8 mouse cellular contexts compared by ENCODE assay signal in the genomic region with DNA sequence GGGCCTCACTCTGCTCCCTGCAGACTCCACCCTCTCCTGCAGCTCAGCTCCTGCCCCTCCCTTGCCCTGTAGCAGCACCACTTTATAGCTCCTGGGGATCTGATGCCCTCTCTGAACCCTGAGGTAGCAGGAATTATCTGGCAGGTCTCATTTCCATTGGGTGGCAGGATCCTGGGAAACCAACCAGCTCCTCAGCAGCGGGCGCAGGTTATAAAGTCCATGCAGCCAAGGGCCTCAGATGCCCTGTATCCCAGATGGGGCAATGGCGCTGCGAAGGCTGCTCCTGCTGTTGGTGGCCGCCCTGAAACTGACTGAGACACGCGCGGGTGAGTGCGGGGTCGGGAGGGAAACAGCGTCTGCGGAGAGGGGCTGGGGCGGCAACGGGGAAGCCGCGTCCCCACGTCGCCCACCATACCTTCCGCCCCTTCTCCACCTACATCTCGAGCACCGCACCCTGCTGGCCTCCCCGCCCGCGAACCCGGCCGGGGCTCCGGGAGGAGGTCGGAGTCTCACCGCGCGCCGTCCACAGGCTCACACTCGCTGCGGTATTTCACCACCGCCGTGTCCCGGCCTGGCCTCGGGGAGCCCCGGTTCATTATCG. TPM values are rescaled to one million over a fixed set of nuclear protein-coding genes. Genes with fewer than 3 reads are reported as not detected.
DNase-seq lines count a peak whose midpoint lies in the region; ATAC-seq lines count a peak whose summit lies in the region.

A gene (plus strand): TSS at position 172 of the 601 bp plus-strand sequence.

- peak within 1 kb of the TSS; percentile 56 for H3K4me3 ChIP-seq in lung, embryonic 16.5 days (ENCODE audit: low read length)
- peak within 1 kb of the TSS; percentile 33 for H3K4me3 ChIP-seq in forebrain, embryonic 11.5 days (ENCODE audit: low read depth, low read length)
- H3K4me3 ChIP-seq in kidney, embryonic 15.5 days (replicated peaks) = peak within 1 kb of the TSS; percentile 48
- peak within 1 kb of the TSS; percentile 52 for H3K4me3 ChIP-seq in midbrain, embryonic 16.5 days (ENCODE audit: low read depth, low read length)

- no peak for DNase-seq in lung, postnatal 10 days
- DNase-seq in forebrain, embryonic 11.5 days (ENCODE audit: low spot score) = peak; percentile 55
- no peak for DNase-seq in layer of hippocampus, adult 11-12 months (ENCODE audit: low spot score)
- no peak for DNase-seq in spleen, postnatal 36 days (ENCODE audit: low spot score in 2 of 2)
- no peak for DNase-seq in frontal cortex, postnatal 25 days (ENCODE audit: low spot score in 2 of 2)

- no peaks in the 10 kb centered on the region for H3K4me1 ChIP-seq in lung, embryonic 16.5 days (replicated peaks; ENCODE audit: control insufficient read depth, insufficient read depth, low read length)
- peaks cover 7% of the 10 kb centered on the region for H3K4me1 ChIP-seq in forebrain, embryonic 11.5 days (replicated peaks; ENCODE audit: control insufficient read depth, insufficient read depth, low read length)
- H3K4me1 ChIP-seq in kidney, embryonic 15.5 days = peaks cover 12% of the 10 kb centered on the region
- H3K4me1 ChIP-seq in midbrain, embryonic 16.5 days (ENCODE audit: control insufficient read depth, insufficient read depth, low read length) = peaks cover 10% of the 10 kb centered on the region; the same call in 1 of the 2 replicates

- WGBS in lung, embryonic 16.5 days = under 1% methylated on average over 40 of the region's 40 CpGs
- WGBS in forebrain, embryonic 11.5 days = 2% methylated on average over 40 of the region's 40 CpGs
- 2% methylated on average over 40 of the region's 40 CpGs for WGBS in kidney, embryonic 15.5 days
- 1% methylated on average over 40 of the region's 40 CpGs for WGBS in midbrain, embryonic 16.5 days

- no peaks in the 10 kb centered on the region for H3K36me3 ChIP-seq in lung, embryonic 16.5 days (ENCODE audit: control insufficient read depth, insufficient read depth, low read length)
- H3K36me3 ChIP-seq in forebrain, embryonic 11.5 days (ENCODE audit: control insufficient read depth, insufficient read depth, low read length) = no peaks in the 10 kb centered on the region
- no peaks in the 10 kb centered on the region for H3K36me3 ChIP-seq in kidney, embryonic 15.5 days
- H3K36me3 ChIP-seq in midbrain, embryonic 16.5 days (ENCODE audit: control insufficient read depth, insufficient read depth, low read length) = no peaks in the 10 kb centered on the region

- H3K27ac ChIP-seq in lung, embryonic 16.5 days (ENCODE audit: low read length) = no peak within 1 kb of the TSS
- no peak within 1 kb of the TSS for H3K27ac ChIP-seq in forebrain, embryonic 11.5 days (ENCODE audit: low read depth, low read length)
- no peak within 1 kb of the TSS for H3K27ac ChIP-seq in kidney, embryonic 15.5 days
- H3K27ac ChIP-seq in midbrain, embryonic 16.5 days (ENCODE audit: low read length) = no peak within 1 kb of the TSS

- peak within 1 kb of the TSS; percentile 58 for H3K9ac ChIP-seq in lung, embryonic 16.5 days (ENCODE audit: low read length)
- H3K9ac ChIP-seq in forebrain, embryonic 11.5 days (ENCODE audit: low read length) = peak within 1 kb of the TSS; percentile 48; the same call in 1 of the 2 replicates
- H3K9ac ChIP-seq in kidney, embryonic 15.5 days = peak within 1 kb of the TSS; percentile 21; the same call in 1 of the 2 replicates
- H3K9ac ChIP-seq in midbrain, embryonic 16.5 days (ENCODE audit: low read depth, low read length) = peak within 1 kb of the TSS; percentile 68

- peaks cover 24% of the 10 kb centered on the region for H3K27me3 ChIP-seq in lung, embryonic 16.5 days (ENCODE audit: control insufficient read depth, insufficient read depth, low read depth, low read length)
- peaks cover 27% of the 10 kb centered on the region for H3K27me3 ChIP-seq in forebrain, embryonic 11.5 days (ENCODE audit: control insufficient read depth, insufficient read depth, low read length)
- H3K27me3 ChIP-seq in kidney, embryonic 15.5 days = peaks cover 56% of the 10 kb centered on the region
- peaks cover 22% of the 10 kb centered on the region for H3K27me3 ChIP-seq in midbrain, embryonic 16.5 days (ENCODE audit: control insufficient read depth, insufficient read depth, low read depth, low read length)

- peak; percentile 61; the same call in 1 of the 2 replicates for ATAC-seq in lung, embryonic 16.5 days (ENCODE audit: low read depth)
- ATAC-seq in forebrain, embryonic 11.5 days (replicated peaks; ENCODE audit: low FRiP score) = no peak
- ATAC-seq in kidney, embryonic 15.5 days (replicated peaks; ENCODE audit: low FRiP score) = no peak
- 0 out of 2 replicates have a peak, but pooled peaks have one; percentile 21 for ATAC-seq in midbrain, embryonic 16.5 days

- peak within 1 kb of the TSS; percentile 67 for H3K4me2 ChIP-seq in lung, embryonic 16.5 days (ENCODE audit: low read depth, low read length)
- peak within 1 kb of the TSS; percentile 72 for H3K4me2 ChIP-seq in forebrain, embryonic 11.5 days (ENCODE audit: low read depth, low read length, severe bottlenecking)
- H3K4me2 ChIP-seq in kidney, embryonic 15.5 days = peak within 1 kb of the TSS; percentile 87
- peak within 1 kb of the TSS; percentile 84 for H3K4me2 ChIP-seq in midbrain, embryonic 16.5 days (ENCODE audit: low read length)

- H3K9me3 ChIP-seq in lung, embryonic 16.5 days (ENCODE audit: control insufficient read depth, low read length) = no peaks in the 10 kb centered on the region
- no peaks in the 10 kb centered on the region for H3K9me3 ChIP-seq in forebrain, embryonic 11.5 days (ENCODE audit: control insufficient read depth, low read length)
- no peaks in the 10 kb centered on the region for H3K9me3 ChIP-seq in kidney, embryonic 15.5 days (replicated peaks)
- H3K9me3 ChIP-seq in midbrain, embryonic 16.5 days (replicated peaks; ENCODE audit: control insufficient read depth, low read length, poor library complexity, severe bottlenecking) = no peaks in the 10 kb centered on the region

RNA-seq across cellular contexts. Expression of the gene that starts here (rescaled TPM):
- polyA plus RNA-seq in lung, embryonic 16.5 days (2015; fragmentation: Nextera tagmentation; extraction: Ambion mirVana) = 6.5 and 7.0 TPM in 2 replicates
- polyA plus RNA-seq in forebrain, embryonic 11.5 days (2014; fragmentation: Nextera tagmentation; extraction: Ambion mirVana) = 0.31 and 0.53 TPM in 2 replicates
- 0.64 and 0.80 TPM in 2 replicates for polyA plus RNA-seq in kidney, embryonic 15.5 days (2015; fragmentation: Nextera tagmentation; extraction: Ambion mirVana)
- 4.4 and 7.6 TPM in 2 replicates for polyA plus RNA-seq in midbrain, embryonic 16.5 days (2015; fragmentation: Nextera tagmentation; extraction: Ambion mirVana)

Comparison
In these comparisons a context has a peak if more than half of its experiments do, and no peak if none do; other contexts are left out.
1. Peak in DNase-seq, H3K4me3 ChIP-seq, H3K9ac ChIP-seq and H3K4me2 ChIP-seq in forebrain, embryonic 11.5 days; RNA of the gene not detected or under 1 TPM.
2. ATAC-seq: peak in lung, embryonic 16.5 days (single experiment) and midbrain, embryonic 16.5 days (single experiment); none in forebrain, embryonic 11.5 days (single experiment) and kidney, embryonic 15.5 days (single experiment).
3. Peak in every context shown above with its lines, with median percentiles within 50 percentile points of each other: H3K4me2 ChIP-seq, H3K4me3 ChIP-seq and H3K9ac ChIP-seq.